Mouse (Mus musculus) brain, embryonic 14.5 days (tissue): Measurements from ENCODE around the gene Atp11a. TPM values are rescaled to one million over a fixed set of nuclear protein-coding genes. Genes with fewer than 3 reads are reported as not detected.
A peak's percentile ranks its signal among the peaks of the same experiment; 100 is the strongest.

Experiments
- DNase-seq: peaks from one replicate; pipeline ENCODE4 v3.0.0-alpha.2; 2011; ENCODE audit warnings: low read depth
- CTCF ChIP-seq: fragments of 200-500 bp; IDR thresholded peaks from 2 replicates; pipeline ENCODE4 v1.5.1; 2012; ENCODE audit warnings: inconsistent platforms, mild to moderate bottlenecking, moderate library complexity, borderline replicate concordance; ENCODE audit not compliant: insufficient read depth, insufficient read length; ENCODE audit errors: extremely low read depth
- POLR2A ChIP-seq: fragments of 200-500 bp; IDR thresholded peaks from 2 replicates; pipeline ENCODE4 v1.6.1; 2012; ENCODE audit warnings: mild to moderate bottlenecking, inconsistent platforms, borderline replicate concordance; ENCODE audit not compliant: poor library complexity, insufficient read depth, insufficient read length, severe bottlenecking; ENCODE audit errors: extremely low read depth
- polyA plus RNA-seq: library from polyadenylated mRNA; depleted of rRNA; stranded (reverse); fragments of >200 nt; gene quantifications from 2 replicates; pipeline ENCODE4 v1.2.3, GENCODE M21; 2012; rRNA removed

The Atp11a gene
- polyA plus RNA-seq, 1 experiment, result 56.0 TPM

DNA sequence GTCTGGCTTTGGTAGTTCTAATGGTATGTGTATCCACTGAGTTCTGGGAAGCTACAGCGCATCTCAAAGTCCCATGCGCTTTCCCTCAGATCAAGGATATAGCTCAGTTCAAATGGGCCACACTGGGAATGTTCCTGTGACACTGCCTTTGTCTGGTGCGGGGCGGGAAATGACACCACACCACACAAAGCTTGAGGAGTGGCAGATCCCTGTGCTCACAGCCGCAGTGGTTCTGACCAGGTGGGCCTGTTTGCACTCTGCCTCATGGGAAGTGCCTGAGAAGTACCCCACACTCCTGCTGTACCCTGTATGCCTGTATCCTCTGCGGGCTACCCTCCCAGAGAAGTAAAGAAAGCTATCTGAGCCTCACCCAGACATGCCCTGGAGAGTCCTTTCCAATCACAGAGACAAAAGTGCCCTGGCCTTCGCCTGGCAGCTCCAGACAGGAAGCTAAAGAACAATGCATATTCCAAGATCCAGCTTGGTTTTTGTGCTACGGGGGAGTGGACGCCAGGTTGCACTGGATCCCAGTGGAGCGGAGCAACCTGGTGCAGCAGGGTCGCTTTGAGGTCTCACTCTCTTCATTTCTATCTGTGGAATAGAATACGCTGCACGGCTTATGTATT is 147.1 kb downstream of the Atp11a start:
- TF ChIP-seq CTCF (no peak), POLR2A (no peak)
- DNase-seq, result no peak

DNA sequence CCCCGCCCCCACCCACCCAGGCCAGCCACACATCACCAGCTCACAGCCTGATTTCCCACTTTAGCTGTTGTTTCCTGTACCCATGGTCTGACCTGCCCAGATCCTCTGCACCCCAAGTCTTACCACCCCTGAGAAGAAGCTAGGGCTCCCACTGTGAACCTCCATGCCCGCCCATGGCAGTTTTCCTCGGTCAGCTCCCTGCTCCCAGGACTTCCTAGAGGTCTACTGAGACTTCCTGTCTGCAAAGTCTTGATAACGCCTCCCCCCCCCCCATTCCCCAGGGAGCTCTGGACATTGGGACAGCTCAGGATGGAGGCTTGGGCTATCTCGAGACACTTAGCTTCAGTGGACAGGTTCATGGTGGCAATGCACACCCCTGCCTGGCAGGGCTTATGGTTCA is 148.3 kb downstream of the Atp11a start:
- no peak for DNase-seq
- no peak for TF ChIP-seq CTCF
- no peak for TF ChIP-seq POLR2A

DNA sequence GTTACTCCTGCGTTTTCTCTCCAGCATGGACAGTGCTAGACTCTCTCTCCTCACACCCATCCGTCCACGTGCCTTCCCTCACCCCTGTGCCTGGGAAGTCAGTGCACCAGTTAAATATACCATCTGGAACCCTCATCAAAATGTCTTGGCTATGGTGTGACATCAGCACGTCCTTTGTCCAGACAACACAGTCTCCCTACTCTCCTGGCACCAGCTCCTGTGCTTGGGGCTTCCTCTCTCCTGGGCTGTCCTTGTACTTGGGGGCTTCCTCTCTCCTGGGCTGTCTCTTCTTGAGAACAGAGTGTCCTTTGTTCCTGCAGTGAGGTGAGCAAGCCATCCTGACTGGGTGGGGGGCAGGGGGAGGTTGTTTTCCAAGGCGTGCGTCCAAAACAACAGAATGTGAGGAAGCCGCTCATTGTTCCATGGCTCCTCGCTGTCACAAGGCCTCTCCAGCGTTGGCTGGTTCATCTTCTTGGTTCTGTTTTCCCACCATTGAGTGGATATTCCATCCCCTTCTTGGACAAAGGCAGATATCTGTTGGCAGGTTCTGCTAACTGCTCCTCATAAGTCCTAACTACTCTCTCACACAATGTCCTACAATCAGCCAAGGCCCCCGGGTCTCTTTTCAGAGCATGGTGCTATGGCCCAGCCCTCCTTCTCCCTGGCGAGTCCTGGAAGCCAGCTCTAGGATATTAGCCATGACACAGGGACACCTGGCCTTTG is 148.9 kb downstream of the Atp11a start:
- no peak for TF ChIP-seq CTCF
- TF ChIP-seq POLR2A, result no peak
- no peak for DNase-seq

DNA sequence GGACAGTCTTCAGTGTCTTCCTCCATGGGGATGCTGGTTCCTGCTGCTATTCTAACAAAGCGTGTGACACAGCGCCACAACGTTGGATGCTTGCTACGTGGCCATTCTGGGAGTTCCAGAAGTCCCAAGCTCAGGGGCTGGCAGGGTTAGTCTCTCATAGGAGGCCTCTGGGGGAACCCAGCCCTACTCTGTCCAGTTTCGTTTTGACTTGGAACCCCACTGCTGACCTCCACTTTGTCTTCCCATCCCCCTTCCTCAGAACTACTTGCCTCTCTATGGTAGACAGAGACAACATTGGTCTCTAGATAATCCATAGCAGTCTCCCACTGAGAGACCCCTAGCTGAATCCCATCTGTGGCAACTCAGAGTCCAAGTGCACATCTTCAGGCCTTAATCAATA is 149.8 kb downstream of the Atp11a start:
- TF ChIP-seq CTCF (no peak), POLR2A (no peak)
- DNase-seq, result no peak

DNA sequence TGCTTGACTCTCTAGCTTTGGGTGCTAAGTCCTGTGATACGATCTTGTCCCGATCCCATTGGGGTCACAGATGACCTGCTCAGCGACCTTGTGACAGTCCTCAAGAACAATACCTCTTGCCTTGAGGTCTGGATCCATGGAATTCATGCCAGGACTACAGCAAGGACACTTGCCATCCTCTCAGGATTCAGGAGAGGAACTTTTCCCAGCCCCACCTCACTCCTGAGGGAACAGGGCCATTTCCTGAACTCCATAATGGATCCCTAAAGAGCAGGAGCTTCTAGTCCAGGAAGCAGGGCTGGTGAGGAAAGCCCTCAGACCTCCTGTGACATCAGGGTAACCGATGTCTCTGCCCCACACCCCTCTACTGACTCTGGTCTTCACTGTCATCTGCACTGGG is 150.9 kb downstream of the Atp11a start:
- TF ChIP-seq POLR2A, result no peak

DNA sequence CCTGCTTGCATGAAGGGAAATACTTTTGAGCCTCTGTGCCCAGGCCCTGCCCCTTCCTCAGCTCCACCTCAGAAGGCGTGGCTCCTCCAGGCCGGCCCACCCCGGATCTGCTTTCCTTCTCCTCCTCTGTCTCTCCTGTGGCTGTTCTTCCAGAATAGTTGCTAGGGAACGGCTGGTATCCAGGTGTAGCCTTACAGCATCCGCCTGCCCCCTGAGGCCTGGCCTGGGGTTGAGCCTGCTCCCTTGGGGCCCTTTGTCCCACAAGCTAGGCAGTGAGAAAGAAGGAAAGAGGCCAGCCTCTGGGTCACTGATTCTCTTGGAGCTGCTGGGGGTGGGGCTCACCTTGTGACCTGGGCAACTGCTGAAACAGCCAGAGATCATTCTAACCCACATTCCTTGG is 155.2 kb downstream of the Atp11a start:
- DNase-seq, result no peak
- TF ChIP-seq CTCF, result no peak
- no peak for TF ChIP-seq POLR2A

More for the DNA sequence above, 150.9 kb downstream of the Atp11a start:
- no peak for DNase-seq

DNA sequence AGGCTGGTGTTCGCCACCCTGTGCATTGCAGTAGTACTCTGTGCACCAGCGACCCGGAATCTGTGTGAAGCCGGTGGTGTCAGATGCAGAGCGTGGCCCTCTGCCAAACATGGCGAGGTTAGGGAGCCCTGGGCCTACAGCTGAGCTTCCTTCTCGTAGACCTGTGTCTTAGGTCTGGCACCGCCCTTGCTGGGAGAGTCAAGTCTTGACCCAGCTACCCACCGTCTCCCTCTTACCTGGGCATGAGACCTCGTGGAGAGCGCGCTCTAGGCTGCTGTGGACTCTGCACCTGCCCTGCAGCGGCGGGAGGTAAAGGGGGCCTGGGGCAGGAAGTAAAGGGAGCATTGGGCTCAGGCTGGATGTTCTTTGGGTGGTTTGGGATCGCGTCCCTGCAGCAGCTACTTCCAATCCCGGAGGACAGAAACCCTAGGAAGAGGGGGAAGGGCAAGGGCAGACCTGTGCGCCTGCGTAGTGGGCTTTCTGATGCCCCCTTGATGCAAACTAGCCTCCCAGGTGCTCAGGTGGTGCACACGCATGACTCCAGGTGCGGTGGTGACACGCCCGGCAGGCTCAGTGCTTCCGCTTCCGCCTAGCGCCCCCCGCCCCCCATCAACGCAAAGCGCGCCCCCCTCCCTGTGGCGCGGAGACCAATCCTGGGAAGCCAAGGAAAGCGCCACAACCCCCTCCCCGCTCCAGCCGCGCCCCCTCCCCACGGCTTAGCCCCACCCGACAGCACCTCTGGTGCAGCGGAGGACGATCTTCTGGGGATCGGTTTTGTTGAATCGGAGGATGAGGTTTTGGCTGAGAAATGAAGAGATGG is 158.6 kb downstream of the Atp11a start:
- TF ChIP-seq POLR2A (peak; percentile 28; the same call in 1 of the 2 replicates), CTCF (no peak)
- DNase-seq, result peak; percentile 92

DNA sequence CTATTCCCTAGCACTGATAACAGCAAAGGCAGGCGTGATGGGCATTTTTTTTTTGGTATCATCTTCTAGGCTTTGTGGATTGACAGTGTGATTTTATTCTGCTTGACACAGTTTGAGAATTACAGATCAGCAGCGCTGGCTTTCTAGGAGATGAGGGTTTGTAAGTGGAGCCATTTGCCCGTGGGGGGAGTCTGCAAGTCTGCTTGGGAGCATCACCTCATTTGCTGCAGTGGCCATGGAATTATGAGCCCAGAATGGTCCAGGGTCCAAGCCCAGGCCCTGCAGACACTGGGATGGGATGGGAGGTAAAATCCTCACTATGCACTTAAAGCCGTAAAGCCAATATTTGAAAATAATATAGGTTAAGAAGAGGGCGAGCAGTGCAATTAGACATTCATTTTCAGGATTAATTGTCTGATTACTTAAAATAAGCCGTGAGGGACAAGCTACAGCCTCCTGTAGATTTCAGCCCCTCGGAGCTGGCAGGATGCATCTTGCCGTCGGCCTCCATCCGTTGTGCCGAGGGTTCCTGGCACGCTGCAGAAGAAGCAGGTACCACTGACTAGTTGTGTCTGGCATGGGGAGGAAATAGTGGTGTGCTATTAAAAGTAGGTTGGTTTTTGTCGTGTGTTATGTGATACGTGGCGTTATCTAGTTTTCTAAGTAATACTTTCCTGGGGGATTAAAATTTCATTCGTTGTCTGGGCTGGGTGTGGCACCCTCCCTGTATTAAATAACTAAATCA is 159.5 kb downstream of the Atp11a start:
- TF ChIP-seq POLR2A (no peak), CTCF (no peak)
- DNase-seq, result peak; percentile 23

DNA sequence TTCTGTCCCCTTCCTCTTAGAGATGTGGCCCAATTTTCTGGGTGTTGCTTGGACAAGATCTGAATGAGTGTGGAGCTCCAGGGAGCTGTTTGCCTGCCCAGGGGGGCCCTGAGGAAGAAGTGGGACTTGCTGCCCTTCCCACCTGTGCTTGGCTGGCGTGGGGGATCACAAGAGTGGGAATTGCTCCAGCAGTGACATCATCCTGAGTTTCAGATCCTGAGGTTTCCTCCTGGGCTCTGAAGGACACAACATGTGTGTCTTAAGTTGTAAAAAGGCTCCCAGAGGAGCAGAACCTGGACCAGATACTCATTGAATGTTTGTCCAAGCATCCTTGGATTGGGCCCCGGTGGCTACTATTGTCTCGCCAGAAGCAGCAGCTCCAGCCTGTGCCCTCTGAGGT is 160.2 kb downstream of the Atp11a start:
- TF ChIP-seq CTCF (no peak), POLR2A (no peak)
- DNase-seq, result no peak

DNA sequence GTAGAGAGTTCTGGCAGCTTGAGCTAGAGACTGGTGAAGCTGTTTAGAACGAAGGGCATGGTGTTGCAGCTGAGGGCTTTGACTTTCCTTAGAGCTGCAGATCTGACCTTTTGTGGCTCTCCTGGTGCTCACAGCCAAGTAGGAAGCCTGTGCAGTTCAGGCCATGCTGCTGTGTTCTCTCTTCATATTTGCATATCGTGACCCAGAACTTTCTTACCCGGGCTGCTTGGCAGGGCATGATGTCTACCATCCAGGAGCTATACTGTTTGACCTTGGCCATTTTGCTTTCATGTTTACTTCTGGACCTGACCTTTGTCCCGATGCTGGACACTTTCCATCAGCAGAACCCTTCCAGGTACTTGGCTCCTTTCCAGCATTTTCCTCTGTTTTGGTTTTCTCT is 161.0 kb downstream of the Atp11a start:
- no peak for DNase-seq
- TF ChIP-seq POLR2A (no peak), CTCF (no peak)

Other genes starting within 250 kb of the Atp11a start
- not detected in 2 replicates for gene Spaca7, start 184.0 kb upstream of the Atp11a start, polyA plus RNA-seq
- 64.1 and 82.9 TPM in 2 replicates for gene Tubgcp3, start 84.8 kb upstream of the Atp11a start, polyA plus RNA-seq
- gene Mcf2l, start 116.8 kb downstream of the Atp11a start, polyA plus RNA-seq, result 114 and 189 TPM in 2 replicates